Comparison of ENCODE assay signal across 11 mouse cellular contexts in the genomic region with DNA sequence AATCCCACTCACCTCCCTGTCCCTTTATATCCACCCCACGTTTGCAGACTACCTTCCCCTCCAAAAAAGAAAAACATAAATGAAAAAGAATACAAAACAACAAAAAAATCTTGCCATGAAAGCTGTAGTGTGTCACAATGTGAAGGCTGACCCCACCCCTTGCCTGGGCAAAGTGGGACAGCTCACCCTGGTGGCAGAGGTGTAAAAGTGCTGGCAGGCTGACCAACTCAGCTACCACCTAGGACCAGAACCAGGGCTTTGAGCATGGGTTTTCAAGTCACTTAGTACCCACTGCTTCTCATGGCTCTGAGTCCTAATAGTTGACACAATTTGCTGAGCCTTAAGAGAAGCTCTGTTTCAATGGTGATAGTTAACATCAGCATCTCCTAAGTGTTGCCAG.
DNase-seq lines count a peak whose midpoint lies in the region; ATAC-seq and TF ChIP-seq lines count a peak whose summit lies in the region.
"Had no signal": no experiment of that assay in that cellular context is flagged by ENCODE, and none has a peak within 500 bp of the region (broad histone marks: within the 10 kb centered on the region; RNA-seq: fewer than 3 reads in every experiment).

No protein-coding gene starts in this region.

- no peak for TF ChIP-seq EP300 in liver, embryonic 14.5 days (IDR thresholded peaks at IDR 0.05; ENCODE audit: low read depth)

- no peaks in the 10 kb centered on the region for H3K9me3 ChIP-seq in forebrain, postnatal 0 days (ENCODE audit: low read length)
- H3K9me3 ChIP-seq in forebrain, embryonic 13.5 days (replicated peaks), result no peaks in the 10 kb centered on the region
- H3K9me3 ChIP-seq in liver, embryonic 12.5 days (replicated peaks), result no peaks in the 10 kb centered on the region
- H3K9me3 ChIP-seq in liver, embryonic 14.5 days (ENCODE audit: control insufficient read depth, low read length), result no peaks in the 10 kb centered on the region
- H3K9me3 ChIP-seq: limb, embryonic 12.5 days had no signal

- no peak overlapping the region for H3K4me2 ChIP-seq in forebrain, postnatal 0 days (ENCODE audit: low read depth)
- no peak overlapping the region for H3K4me2 ChIP-seq in forebrain, embryonic 13.5 days
- no peak overlapping the region for H3K4me2 ChIP-seq in liver, embryonic 12.5 days
- no peak overlapping the region for H3K4me2 ChIP-seq in liver, embryonic 14.5 days (ENCODE audit: low read depth)
- H3K4me2 ChIP-seq: limb, embryonic 12.5 days had no signal

- H3K27ac ChIP-seq in forebrain, postnatal 0 days (ENCODE audit: low read depth, low read length), result no peak overlapping the region
- H3K27ac ChIP-seq in forebrain, embryonic 13.5 days, result no peak overlapping the region
- H3K27ac ChIP-seq in liver, embryonic 12.5 days, result no peak overlapping the region
- H3K27ac ChIP-seq in liver, embryonic 14.5 days, result no peak overlapping the region
- H3K27ac ChIP-seq: limb, embryonic 12.5 days had no signal

- no peak overlapping the region for H3K9ac ChIP-seq in forebrain, postnatal 0 days
- H3K9ac ChIP-seq in forebrain, embryonic 13.5 days, result no peak overlapping the region
- no peak overlapping the region for H3K9ac ChIP-seq in liver, embryonic 12.5 days
- no peak overlapping the region for H3K9ac ChIP-seq in liver, embryonic 14.5 days (replicated peaks)
- H3K9ac ChIP-seq: limb, embryonic 12.5 days had no signal

- no peak for DNase-seq in forebrain, postnatal 0 days
- DNase-seq in liver, result peak; percentile 2
- DNase-seq in adrenal gland, postnatal 14 days, result peak; percentile 31
- DNase-seq in liver, embryonic 14.5 days (ENCODE audit: low read depth in 3 of 3, low spot score in 3 of 3), result no peak
- DNase-seq in ovary, postnatal 10 days (ENCODE audit: low spot score), result no peak

- no peaks in the 10 kb centered on the region for H3K4me1 ChIP-seq in forebrain, postnatal 0 days (ENCODE audit: insufficient read depth)
- H3K4me1 ChIP-seq in forebrain, embryonic 13.5 days, result no peaks in the 10 kb centered on the region
- no peaks in the 10 kb centered on the region for H3K4me1 ChIP-seq in liver, embryonic 12.5 days
- no peaks in the 10 kb centered on the region for H3K4me1 ChIP-seq in liver, embryonic 14.5 days (replicated peaks; ENCODE audit: control insufficient read depth in 2 of 2, insufficient read depth in 2 of 2, low read length in 1 of 2)
- H3K4me1 ChIP-seq: limb, embryonic 12.5 days had no signal

- no peaks in the 10 kb centered on the region for H3K36me3 ChIP-seq in forebrain, postnatal 0 days (ENCODE audit: insufficient read depth)
- no peaks in the 10 kb centered on the region for H3K36me3 ChIP-seq in forebrain, embryonic 13.5 days (ENCODE audit: poor library complexity, severe bottlenecking)
- no peaks in the 10 kb centered on the region for H3K36me3 ChIP-seq in liver, embryonic 12.5 days
- no peaks in the 10 kb centered on the region for H3K36me3 ChIP-seq in liver, embryonic 14.5 days (replicated peaks; ENCODE audit: control insufficient read depth, insufficient read depth, low read depth)
- H3K36me3 ChIP-seq: G1E; limb, embryonic 12.5 days had no signal

- WGBS in forebrain, postnatal 0 days, result 51% methylated on average over 1 of the region's 1 CpGs
- 52% methylated on average over 1 of the region's 1 CpGs for WGBS in forebrain, embryonic 13.5 days
- 30% methylated on average over 1 of the region's 1 CpGs for WGBS in liver, embryonic 12.5 days (ENCODE audit: insufficient replicate concordance)
- WGBS in liver, embryonic 14.5 days (ENCODE audit: insufficient replicate concordance), result 17% methylated on average over 1 of the region's 1 CpGs

- no peak for ATAC-seq in forebrain, postnatal 0 days
- ATAC-seq in forebrain, embryonic 13.5 days, result no peak
- no peak for ATAC-seq in liver, embryonic 12.5 days
- no peak for ATAC-seq in liver, embryonic 14.5 days (ENCODE audit: insufficient read depth)
- no peak for ATAC-seq in CD4-positive, CD25-positive, alpha-beta regulatory T cell, adult 4 months

- peak; percentile 41; the same call in 1 of the 2 replicates for TF ChIP-seq CTCF in forebrain, postnatal 0 days (IDR thresholded peaks at IDR 0.05; ENCODE audit: low read depth)
- peak; percentile 48; the same call in 1 of the 2 replicates for TF ChIP-seq CTCF in liver, embryonic 14.5 days (IDR thresholded peaks at IDR 0.05; ENCODE audit: low read depth)

- no peak overlapping the region for H3K4me3 ChIP-seq in forebrain, postnatal 0 days (ENCODE audit: low read depth, low read length)
- H3K4me3 ChIP-seq in forebrain, embryonic 13.5 days, result no peak overlapping the region
- H3K4me3 ChIP-seq in liver, embryonic 12.5 days, result no peak overlapping the region
- no peak overlapping the region for H3K4me3 ChIP-seq in liver, embryonic 14.5 days (ENCODE audit: insufficient read depth in 1 of 2, low read depth in 2 of 2, low read length in 2 of 2)
- H3K4me3 ChIP-seq: erythroblast, embryonic 14.5 days; limb, embryonic 12.5 days had no signal

- no peaks in the 10 kb centered on the region for H3K27me3 ChIP-seq in forebrain, postnatal 0 days (ENCODE audit: insufficient read depth, low read length)
- no peaks in the 10 kb centered on the region for H3K27me3 ChIP-seq in forebrain, embryonic 13.5 days
- H3K27me3 ChIP-seq in liver, embryonic 12.5 days (replicated peaks), result no peaks in the 10 kb centered on the region
- no peaks in the 10 kb centered on the region for H3K27me3 ChIP-seq in liver, embryonic 14.5 days (ENCODE audit: control insufficient read depth, insufficient read depth, low read length)
- H3K27me3 ChIP-seq: limb, embryonic 12.5 days had no signal

Comparison
In these comparisons a context has a peak if more than half of its experiments do, and no peak if none do; other contexts are left out.
1. DNase-seq: peak in liver (single experiment) and adrenal gland, postnatal 14 days (single experiment); none in forebrain, postnatal 0 days (single experiment), liver, embryonic 14.5 days (0 of 3) and ovary, postnatal 10 days (single experiment).